Mouse (Mus musculus) cortical plate, adult 2 months (tissue): ENCODE results near the gene Cers1.

Experiments used
- CTCF ChIP-seq: fragments of 200-500 bp; IDR thresholded peaks from 2 replicates; pipeline ENCODE4 v1.5.1; 2011; ENCODE audit warnings: mild to moderate bottlenecking, control low read depth, low read length; ENCODE audit not compliant: insufficient read depth; ENCODE audit errors: extremely low read depth
- POLR2A ChIP-seq: fragments of 200-500 bp; IDR thresholded peaks from 2 replicates; pipeline ENCODE4 v1.6.1; 2011; ENCODE audit warnings: mild to moderate bottlenecking, low read length, control low read depth; ENCODE audit not compliant: insufficient read depth; ENCODE audit errors: extremely low read depth

DNA sequence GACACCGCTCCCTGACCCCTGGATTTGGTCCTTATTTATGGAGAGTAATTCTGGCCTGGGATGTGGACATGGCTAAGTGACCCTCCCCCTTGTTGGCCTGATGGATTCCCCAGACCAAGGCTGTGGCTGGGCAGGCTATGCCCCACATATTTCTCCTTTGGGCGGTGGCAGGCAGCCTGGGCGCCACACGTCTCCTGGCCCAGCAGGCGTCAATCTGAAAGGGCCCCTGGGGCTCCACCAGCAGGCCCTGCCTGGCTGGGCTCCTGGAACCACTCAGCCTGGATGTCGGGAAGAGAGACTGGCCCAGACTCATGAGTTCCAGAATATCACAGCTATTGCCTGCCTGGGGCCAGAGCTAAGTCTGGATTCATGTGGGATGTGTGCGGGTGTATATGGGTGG, 54.9 kb downstream of the Cers1 start:
- no peak for TF ChIP-seq CTCF
- TF ChIP-seq POLR2A: no peak
